Mouse (Mus musculus) mesoderm, embryonic 11.5 days (tissue): ENCODE data around the gene Ampd2.

Source experiments
- DNase-seq: peaks from one replicate; pipeline ENCODE4 v3.0.0-alpha.2; 2012; ENCODE audit warnings: low read depth, low spot score

Ampd2 gene

DNA sequence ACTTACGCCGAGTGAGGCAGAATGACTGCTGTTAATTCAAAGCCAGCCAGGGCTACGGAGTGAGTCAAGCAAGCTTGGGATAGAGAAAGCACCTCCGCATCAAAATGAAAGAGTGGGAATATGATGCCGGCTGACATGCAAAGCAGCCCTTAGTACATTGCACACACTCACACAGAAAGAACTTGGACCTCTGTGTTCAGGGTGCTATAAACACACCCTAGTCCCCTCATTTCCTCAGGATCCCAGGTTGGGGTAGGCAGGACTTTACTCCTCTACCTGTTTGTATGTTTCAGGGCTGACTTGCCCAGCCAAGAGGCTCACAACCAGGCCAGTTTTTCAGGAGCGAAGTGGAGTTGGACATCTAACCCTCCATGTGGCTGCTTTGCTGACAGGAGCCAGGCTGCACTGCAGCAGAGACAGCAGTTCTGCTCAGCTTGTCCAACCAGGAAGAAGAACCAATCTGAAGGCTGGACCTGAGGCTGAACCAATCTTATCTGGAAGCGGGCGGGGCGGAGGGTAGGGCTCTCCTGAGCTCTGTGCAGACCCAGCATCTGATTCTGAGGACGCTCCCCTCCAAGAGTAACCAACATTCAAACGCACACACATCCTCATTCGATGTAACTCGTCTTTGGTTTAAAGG, 17.1 kb downstream of the Ampd2 start:
- no peak for DNase-seq

DNA sequence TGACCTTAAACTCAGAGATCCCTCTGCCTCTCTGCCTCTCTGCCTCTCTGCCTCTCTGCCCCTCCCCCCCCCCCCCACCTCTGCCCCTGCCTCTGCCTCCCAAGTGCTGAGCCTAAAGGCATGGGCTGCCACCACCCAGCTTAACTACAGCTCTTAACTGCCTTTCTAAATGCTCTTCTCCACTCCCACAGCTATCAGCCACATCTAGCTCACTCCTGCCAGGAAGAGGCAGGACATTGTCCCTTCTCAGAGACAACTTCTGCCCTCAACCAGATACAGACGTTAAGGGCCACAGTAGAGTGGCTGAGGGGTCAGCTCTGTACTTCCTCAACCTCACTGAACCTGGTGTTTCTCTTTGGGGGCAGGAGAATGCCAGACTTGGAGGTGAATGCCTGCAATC, 17.6 kb downstream of the Ampd2 start:
- DNase-seq = no peak

DNA sequence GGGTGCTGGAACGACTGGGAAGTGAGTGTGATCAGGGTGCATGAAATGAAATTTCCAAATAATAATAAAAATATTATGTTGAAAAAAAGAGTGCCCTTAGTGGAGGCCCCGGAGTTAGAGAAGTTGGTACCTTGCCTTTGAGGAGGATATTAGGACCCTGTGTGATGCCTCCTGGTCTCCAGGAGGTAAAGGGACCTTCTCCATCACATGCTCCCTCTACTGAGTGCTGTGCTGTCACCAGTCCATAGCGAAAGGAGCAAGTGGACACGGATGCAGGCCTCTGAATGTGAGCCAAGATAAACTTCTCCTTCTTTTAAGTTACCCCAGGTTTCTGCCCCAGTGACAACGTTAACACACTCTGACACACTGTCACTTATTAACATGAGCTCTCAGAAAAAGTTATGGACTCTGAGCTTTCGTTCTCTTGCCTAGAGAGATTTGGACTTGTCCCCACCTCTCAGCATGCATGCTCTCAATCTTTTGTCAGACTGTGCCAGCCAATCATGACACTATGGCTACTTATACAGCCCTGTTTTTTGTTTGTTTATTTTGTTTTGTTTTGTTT, 19.0 kb downstream of the Ampd2 start:
- DNase-seq = no peak

DNA sequence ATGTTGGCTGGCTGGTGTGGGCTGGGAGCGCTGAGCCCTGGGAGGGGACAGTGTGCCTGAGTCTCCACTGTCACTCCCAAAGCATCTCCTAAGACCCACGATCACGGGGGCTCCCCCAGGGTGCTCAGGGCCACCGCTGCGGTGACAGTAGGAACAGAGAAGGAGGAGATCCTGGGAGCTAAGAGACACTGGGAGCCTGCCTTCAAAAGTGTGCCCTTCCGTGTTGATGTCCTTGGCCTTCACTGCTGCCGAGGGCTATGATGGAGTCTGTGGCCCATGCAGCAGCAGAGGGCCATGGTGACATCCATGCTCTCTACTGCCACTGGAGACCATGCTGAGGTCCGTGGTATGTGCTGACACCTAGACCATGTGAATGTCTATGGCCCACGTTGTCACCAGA, 20.9 kb downstream of the Ampd2 start:
- DNase-seq = no peak

DNA sequence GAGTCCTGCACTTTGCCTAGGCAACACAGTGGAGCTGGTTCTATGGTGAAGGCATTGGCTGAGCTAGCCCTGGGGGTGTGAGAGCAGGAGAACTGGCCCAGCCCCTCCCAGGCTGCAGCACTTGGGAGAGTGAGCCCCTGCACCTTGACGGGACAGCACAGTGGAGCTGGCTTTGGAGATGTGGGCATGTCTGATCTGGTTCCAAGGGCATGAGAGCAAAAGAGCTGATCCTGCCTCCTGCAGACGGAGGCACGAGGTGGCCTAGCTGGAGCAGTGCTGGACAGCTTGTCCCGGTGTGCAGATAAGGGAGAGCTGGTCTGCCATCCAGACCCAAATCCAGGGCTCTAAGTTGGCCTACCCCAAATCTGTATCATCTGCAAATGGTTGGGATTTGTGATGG, 21.8 kb downstream of the Ampd2 start:
- no peak for DNase-seq

DNA sequence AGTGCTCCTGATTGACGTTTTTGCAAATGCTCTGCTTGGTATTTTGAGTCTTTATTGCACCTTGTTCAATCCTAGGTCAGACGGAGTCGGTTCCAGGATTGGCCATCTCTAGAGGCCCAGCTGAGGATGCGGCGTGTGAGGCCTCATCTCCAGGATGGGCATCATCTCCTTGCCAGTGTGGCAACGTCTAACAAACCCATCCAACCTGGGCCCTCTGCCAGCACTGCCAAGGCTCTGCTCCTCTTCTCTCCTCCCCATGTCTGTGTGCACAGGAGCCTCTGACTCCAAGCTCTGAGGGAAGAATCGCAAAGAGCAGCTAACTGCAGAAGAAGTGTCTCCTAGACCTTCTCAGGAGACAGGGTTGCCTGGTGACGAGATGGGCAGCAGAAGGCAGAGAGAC, 23.8 kb downstream of the Ampd2 start:
- no peak for DNase-seq

DNA sequence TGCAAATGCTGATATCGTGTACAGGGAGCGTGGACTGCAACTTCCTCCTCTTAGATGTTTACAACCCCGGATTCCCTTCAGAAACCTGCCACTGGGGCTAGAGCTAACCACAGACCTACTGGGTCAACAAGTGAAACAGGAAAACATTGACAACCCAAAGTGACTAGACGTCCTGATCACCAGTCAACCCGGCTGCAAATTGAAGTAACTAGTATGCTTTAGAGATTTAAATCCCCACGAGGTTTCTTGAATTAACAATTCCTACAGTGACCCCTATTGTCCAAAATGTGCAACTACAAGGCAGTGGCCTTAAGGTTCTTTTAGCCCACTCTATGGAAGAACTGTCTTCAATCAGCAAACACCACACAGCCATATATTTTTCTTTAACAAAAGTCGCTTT, 25.0 kb downstream of the Ampd2 start:
- peak; percentile 77 for DNase-seq

DNA sequence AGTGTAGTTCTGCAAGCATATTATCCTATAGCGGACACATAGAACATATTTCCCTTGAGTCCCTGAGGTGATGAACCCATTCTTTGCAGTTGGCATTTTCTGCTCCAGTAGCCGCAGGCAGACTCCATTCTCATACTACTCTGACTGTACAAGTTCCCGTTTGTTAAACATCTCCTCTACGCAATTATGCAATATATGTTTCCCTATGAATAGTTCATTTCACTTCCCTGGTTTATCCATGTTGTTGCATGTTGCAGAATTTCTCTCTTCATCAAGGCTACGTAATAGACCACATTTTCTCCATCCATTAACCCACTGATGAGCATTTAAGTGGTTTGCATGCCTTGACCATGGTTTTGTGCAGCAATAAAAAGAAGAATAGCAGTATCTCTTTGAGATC, 36.0 kb downstream of the Ampd2 start:
- DNase-seq = no peak

DNA sequence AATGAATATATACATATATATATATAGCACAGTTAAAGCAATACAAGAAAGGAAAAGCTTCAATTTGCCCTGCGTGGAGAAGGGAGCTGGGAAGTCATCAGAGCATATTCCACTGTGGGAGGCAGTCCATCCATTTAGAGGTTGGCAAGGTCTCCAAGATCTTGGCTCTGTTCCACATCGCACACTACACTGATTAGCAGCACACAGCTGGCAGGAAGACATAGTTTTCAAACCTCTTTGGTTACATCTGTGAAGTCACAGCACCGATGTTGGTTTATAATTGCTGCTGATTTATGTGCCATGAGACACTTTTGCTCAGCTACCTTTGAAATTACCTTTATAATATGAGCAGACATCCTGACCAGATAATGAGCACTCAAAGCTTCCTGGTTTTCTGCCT, 38.1 kb downstream of the Ampd2 start:
- no peak for DNase-seq

DNA sequence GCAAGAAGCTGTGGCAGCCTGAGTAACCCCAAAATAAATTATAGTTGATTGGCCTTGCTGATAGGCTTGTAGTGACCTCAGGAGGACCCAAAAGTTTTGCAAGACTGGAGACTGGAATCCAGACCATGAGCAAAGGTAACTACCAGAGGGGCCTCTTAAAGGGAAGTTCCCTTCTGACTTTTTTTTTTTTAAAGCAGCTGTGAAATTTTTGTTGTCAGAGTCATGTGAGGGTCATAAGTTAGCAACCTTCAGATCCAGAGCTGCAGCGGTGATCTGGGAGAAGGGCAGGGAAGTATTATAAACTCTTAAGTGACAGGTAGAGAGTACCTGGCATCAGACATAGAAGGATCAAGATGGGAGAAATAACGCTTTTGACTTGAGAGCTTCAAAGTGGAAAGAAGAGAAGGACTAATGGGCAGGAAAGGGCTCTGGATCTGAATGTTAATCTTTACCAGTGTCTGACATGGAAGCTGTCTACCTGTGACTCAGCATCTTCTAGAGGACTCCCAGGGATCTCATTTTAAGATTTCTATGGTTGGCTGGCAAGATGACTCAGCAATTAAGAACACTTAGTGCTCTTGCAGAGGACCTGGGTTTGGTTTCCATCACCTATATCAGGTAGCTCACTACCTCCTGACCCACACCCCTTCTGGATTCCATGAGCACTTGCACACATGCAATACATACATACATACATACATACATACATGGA, 39.4 kb downstream of the Ampd2 start:
- DNase-seq = no peak

DNA sequence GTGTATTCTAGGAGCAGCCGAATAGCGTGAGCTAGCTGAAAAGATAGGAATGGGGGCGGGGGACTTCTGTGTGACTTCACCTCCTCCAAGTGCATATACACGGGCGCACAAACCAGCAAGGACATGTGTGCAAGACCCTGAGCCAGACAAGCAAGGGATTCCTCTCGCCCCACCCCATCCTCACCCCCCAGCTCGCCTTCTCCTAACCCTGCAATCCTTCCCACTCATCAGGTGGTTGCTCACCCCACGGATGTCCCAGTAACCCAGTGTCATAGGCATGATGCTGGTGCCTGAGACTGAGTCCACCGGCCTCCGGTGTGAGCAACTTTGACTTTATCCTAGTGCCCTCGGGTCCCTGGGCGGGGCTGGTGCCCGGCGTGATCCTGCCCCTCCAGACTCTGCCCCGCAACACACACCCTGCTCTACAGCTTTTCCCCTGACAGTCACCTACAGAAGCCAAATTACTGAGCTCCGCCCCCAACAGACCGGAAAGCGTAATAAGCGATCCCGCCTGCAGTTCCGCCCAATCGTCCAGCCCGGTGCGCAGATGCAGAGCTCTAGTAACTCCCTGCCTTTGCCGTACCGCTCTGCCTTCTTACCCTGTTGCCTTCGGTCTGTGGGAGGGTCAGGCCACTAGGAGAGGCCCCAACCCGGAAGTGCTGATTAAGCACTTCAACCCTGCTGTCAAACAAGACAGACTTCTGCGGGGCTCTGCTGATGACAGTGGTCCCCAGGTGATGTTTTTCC, 41.9 kb downstream of the Ampd2 start, which contains the start of gene Gstm4:
Gene Gstm4 (minus strand): TSS at position 501 of the 747 bp plus-strand sequence.
- peak; percentile 81 for DNase-seq

DNA sequence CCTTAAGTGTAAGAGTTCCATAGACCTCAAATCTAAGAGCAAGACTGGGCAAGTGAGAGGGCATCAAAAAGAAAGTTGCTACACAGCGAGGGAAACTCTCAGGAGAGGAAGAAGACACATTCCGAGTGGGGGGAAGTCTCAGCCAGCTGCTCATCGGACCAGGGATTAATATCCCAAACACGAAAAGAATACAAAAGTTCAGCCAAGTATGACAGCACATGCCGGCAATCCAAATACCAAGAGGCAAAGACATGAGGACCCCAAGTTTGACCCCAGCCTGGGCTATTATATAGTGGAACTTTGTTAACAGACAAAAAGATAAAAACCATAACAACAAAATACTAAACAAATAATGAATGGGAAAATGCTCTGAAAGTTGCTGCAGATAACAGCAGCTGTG, 53.3 kb downstream of the Ampd2 start:
- no peak for DNase-seq

DNA sequence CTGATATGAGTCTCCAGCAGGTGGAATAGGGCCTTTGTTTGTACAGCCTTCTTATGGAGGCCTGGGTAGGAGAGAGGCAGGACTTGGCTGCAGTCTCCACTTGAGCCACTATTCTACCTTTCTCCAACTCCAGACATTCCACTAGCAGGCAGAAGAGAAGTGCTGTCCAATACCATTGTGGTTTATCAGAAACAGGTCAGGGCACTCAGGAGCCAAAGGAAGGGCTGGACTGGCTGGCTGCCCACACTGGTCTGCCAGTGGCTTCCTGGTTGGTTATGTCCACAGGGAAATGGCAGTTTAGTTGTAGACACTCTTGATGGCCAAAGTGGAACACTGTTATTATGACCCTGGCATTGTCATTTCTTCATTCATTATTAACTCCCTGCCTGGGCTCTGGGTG, 54.3 kb downstream of the Ampd2 start:
- DNase-seq = no peak

DNA sequence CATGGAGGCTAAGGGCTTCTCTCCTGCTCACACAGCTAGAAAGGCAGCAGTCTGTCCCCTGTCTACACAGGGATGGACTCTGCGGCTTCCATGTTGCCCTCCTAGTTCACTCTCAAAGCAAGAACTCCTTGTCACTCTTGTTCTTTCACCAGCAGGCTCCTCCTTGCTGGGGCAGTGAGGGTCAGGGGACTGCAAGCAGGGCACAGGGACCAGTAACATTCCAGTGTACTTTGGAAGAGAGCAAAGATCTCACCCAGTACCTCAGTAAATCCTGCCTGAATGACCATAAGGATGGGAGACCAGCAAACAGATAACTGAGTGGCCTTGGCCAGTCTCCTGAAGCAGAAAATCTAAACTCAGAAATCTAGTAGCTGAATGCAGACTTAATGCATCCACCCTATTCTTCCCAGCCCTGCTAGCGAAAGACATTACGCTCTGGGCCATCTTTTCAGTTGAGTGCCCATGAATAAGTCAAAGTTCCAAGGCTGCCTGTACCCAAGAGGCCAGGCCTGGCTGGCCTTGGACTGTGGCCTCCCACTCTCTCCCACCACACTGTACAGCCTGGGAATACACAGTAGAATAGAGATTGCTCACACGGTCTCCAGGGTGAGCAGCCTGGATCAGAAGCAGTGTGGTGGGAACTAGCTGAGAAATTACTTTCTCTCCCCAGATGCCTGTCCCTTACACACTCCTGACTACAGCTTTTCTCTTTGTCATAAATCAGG, 57.6 kb downstream of the Ampd2 start:
- no peak for DNase-seq

DNA sequence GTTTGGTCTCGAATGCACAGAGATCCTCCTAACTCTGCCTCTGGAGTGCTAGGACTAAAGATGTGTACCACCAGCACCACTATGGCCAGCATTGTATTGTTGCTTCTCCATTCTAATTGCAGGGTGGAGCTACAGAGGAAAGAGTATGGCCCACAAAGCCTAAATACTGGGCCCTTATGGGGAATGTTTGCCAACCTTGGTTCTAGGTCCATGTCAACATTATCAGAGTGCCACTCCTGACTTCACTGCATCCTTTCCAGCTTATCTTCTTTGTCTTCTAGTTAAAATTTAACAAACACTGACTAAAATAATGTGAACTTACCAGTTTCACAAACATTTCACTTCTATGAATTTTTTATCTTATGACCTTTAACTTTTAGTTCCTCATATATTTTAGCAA, 59.9 kb downstream of the Ampd2 start:
- no peak for DNase-seq

DNA sequence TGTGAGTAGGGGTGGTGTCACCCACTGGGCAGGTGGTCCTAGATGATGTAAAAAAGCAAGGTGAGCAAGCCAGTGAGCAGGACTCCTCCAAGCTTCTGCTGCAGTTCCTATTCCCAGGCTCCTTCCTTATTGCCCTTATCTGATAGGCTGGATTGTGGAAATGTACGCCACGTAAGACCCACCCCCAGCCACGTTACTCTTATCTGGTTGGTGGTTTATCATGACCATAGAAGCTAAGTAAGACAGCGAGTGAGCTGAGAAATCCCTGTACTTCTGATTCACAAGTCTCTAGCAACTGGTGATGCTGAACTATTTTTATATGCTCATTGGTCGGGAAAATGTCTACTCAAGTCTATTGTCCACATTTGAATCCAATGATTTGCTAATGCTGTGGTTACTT, 60.4 kb downstream of the Ampd2 start:
- DNase-seq = no peak

DNA sequence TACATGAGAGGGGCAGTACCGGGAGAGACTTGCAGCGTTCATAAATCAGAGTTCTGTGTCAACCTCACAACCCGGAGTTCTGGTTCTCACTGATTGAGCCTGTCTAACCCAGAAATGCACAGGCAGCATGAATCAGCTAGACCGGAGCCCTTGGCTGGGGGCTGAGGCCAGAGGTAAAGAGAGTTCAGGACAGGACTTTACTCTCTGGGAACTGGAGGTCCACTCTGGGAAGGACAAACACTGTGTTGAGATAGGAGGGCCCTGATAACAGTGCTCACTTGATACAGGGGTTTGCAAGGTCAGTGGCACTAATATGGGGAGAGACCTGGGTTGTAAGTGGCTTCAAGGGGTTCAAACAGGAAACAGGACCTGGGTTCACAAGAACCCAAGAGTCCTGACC, 61.1 kb downstream of the Ampd2 start:
- no peak for DNase-seq
